Mouse (Mus musculus): ENCODE measurements around the gene Ankrd33b. TPM values are rescaled to one million over a fixed set of nuclear protein-coding genes. Genes with fewer than 3 reads are reported as not detected.

The Ankrd33b gene
- 1 to 10 TPM; 5.5 to 5.8 TPM for total RNA-seq (2021)
- long read RNA-seq, experiment 1, full-length matches to known transcripts, result 4 of 9 reads
- long read RNA-seq, experiment 1, partial matches to known transcripts, result 0 of 9 reads
- long read RNA-seq, experiment 1, other reads (novel, unspliced or antisense), result 5 of 9 reads
- long read RNA-seq, experiment 2, full-length matches to known transcripts, result 4 of 6 reads
- long read RNA-seq, experiment 2, partial matches to known transcripts, result 0 of 6 reads
- long read RNA-seq, experiment 2, other reads (novel, unspliced or antisense), result 2 of 6 reads

DNA sequence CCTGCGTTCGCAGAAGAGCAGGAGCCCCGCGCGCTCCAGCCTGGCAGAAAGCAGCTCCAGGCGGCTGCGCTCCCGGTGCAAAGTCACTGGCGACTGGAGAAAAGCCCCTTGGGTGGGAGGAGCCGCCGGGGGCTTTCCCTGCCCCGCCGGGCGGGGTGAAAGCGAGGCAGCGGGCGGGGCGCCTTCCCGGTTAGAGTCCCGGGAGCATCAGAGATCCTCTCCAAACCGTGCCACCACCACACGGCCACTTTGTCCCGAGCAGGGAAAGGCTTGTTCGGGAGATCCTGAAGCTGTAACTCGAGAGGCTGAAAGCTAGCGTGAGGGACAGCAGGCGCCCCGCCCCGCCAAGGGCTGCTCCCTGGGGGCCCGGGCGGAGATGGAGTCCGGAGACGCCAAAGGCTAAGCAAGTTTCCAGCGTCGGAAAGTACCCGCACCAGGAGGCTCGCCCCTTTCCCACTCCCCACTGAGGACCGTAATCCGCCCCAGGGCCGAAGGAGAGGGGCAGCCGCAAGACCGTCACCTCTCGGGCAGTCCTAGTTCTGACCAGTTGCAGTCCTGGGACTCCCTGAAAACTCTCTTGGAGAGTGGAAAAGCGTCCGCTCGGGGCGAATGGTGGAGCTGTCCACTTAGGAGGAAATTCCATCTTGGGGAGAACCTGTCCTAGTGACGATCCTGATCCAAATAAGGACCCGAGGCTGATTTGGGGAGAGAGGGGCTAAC is at the start of gene Ankrd33b:
Gene Ankrd33b, minus strand, starts transcription at position 246 of the 720 bp plus-strand sequence.
- DNase-seq, result no peak

DNA sequence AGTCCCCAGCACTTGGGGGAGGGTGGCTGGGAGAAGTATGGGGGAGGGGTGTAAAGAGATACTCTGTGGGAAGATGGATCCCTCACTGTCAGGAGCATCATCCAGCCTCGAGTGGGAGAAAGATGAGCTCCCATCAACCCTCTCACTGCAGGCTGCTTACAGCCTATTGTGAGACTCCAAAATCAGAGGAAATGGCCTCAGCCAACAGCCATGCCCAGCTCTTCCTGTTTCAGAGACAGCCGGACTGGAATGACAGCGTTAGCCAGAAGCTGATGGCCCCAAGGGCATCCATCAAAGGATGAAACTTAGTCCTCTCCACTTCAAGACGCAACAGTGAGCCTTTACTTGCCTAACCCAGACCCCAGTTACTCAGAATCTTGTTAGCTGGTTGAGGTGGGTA is 47.7 kb upstream of the Ankrd33b start:
- no peak for DNase-seq

DNA sequence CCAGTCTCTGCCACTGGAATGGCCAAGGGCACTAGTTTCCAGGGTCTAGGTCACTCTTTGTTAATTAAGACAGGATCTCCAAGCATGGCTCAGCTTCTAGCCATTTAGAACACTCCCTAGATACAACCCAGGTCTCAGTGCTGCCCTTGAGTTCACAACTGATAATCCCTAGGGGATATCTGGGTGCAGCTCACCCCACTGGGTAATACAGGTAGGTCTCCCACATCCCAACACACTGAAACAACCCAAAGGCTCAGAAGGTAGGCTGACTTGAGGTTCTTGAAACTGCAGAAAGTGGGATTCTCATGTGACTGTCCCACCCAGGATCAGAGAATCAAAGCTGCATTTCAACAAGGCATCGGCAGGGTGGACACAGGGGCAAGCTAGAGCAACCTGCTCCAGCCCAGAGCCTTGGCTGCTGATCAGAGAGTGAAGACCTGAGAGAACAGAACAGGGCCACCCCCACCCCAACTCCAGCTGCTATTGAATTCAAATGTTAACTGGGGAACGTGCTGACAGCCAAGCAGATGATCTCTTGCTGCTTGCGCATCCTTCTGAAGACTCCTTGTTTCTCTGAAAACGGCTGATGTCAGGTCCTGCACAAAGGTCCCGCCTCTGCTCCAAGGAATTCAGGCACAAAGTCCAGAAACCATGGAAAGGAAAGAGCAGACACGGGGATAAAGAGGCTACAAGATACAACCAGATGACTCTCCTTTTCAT is 46.8 kb upstream of the Ankrd33b start:
- DNase-seq, result no peak

DNA sequence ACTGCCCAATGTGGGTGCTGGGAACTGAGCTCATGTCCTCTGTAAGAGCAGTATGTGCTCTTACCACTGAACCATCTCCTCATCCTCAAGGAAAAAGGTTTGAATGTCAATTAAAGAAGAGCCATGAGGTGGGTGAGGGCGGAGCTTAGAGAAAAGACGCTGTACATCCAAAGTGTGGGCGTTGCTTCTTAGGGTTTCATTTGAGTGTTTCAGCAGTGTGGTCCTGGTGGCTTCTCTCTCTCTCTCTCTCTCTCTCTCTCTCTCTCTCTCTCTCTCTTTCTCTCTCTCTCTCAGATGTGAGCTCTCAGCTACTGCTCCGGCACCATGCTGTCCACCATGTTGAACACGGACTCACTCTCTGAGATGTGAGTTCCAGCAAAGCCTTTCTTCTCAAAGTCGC is 46.1 kb upstream of the Ankrd33b start:
- no peak for DNase-seq

DNA sequence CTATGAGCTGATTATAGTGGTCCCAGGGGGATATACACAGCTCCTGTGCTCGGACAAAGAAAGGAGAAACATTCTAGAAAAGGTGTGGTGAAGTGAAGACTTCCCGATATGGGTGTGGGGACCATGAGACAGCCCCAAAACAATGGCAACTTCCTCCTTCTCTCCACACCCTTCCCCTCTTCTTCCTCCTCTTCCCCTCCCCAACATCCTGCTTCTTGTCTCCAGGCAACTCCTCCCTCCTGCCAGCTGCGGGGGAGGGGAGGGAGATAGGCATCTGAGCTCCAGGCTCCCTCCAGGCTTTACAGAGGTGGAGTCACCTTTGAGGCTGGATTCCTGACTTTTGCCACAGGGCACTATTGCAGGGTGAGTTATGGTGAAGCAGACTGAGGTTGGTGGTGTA is 45.4 kb upstream of the Ankrd33b start:
- no peak for DNase-seq

DNA sequence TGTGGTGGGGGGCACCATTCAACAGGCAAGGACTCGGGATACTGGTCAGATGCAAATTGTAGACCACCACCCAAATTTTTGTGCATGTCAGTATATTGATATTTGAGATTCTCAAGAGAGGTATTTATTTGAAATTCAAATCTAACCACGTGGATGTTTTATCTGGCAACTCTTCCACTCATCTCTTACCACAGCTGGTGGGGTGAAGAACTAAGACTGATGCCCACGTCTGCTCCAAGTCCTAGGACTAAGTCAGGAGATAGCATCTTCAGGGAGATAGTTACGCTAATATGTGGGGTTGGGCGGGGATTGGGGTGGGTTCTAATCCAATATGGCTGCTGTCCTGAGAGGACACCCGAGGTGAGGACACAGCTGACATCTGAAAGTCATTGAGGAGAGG is 44.9 kb upstream of the Ankrd33b start:
- DNase-seq, result no peak

DNA sequence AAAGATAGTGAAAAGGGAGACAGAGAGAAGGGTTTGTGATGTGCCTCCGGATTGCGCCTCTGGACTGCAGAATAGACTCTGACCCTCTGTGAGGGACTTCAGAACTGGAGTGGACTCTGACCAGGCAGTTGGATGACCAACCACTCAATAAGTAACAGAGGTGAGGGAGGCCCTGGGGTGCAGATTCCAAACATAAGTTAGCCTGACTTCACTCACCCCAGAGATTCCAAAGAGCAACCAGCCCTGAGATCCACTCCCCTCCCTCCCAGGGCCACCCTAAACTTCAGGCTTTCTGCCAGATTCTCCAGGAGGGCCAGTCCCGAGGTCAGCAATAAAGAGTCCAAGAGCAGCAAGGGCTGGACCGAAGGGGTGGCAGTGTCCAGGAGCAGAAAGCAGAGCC is 40.0 kb upstream of the Ankrd33b start:
- DNase-seq, result no peak

DNA sequence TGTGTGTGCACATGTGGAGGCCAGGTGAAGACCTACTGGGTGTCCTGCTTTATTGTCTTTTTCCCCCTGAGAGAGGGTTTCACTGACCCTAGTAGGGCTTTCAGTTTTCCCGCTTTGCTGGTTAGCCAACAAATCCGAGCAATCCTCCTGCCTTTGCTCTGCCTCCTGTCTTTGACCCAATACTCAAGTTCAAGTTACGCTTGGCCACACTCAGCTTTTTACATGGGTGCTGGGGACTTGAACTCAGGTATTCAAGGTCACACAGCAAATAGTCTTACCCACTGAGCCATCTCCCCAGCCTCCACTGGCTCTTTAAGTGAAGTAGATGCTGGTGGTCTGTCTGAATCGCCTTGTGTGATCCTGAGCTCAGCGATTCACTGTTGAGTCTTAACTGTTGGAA is 39.4 kb upstream of the Ankrd33b start:
- DNase-seq, result no peak

DNA sequence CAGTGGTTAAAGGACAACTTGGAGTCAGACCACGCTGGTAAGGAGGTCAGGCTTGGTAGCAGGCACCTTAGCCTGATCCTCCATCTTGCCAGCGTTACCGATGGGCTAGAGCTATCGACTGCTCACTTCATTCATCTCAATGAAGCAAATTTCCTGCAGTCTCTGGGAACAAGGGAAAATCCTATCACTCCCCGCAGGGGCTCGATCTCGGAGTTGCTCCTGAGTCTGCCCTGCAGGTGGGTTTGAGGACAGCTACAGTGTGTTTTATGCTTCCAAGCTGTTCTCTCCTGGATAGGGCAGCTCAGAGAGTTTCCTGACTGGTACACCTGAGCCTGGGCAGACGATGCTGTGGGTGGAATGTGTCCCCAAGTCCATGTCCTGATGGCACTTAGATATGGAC is 36.8 kb upstream of the Ankrd33b start:
- no peak for DNase-seq

DNA sequence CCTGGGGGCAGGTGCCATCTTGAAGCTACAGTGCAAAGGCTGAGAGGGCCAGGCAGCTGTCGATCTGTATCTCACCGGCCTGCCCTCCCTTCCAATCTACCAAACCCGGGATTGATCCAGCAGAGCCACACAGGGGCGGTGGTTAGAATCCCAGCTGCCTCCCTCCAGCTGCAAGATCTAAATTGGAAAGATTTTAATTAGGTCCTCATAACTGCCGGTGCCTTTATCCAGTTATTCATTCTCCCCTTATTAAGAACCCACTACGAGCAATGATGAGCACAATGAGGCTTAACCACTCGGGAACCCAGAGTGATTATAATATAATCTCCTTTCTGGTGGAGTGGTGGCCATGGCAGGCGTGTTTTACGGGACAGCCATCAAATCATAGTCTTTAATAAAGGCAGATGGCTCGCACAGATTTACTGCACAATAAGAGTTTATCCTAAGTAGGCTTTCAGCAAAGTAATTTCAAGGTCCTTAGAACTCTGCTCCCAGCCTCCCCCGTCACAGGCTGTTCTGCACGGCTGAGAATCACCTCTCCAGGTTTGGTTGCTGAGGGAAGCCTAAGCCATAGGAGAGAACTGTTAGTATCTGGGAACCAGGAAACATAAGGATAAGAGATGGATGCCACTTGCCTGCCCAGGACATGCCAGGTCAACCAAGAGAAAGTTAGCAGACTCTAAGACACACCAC is 34.8 kb upstream of the Ankrd33b start:
- DNase-seq, result no peak

DNA sequence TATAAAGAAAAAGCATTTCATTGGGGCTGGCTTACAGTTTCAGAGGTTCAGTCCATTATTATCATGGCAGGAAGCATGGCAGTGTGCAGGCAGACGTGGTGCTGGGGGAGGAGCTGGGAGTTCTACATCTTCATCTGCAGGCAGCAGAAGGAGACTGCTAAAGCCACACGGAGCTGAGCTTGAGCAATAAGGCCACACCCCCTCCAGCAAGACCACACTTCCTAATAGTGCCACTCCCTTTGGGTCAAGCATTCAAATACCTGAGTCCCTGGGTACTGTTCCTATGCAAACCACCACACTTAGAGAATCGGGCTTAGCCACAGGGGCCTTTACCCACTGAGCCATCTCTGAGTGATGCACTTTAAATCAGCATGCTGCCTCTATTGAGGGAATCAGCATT is 33.4 kb upstream of the Ankrd33b start:
- no peak for DNase-seq

DNA sequence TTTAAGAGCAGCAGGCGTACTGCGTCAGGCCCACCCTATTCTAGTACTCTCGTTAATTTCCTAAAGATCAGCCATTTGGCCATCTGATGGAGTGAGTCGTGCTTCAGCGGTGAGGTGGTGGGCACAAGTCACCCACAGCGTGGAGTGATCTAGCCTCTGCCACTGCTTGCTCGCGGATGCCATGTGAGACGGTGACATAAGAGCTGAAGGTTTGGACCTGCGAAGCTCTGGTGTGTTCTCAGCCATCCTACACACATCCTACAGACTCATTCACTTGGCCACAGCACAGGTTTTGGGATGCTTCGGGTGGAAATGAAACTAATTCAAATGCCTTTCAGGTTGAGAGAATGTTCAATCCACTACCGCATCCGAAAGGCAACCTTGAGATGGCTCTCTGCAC is 31.2 kb upstream of the Ankrd33b start:
- no peak for DNase-seq

DNA sequence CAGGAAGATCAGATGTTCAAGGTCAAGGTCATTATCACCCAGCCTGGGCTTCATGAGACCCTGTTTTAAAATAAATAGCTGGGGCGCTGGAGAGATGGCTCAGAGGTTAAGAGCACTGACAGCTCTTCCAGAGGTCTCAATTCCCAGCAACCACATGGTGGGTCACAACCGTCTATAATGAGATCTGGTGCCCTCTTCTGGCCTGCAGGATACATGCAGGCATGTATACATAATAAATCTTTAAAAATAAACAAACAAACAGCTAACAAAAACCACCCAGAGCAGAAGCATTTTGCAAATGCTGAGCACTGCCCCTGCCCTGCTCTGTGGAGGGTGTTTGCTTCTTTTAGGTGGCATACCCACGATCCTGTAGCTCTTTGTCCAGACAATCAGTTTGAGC is 29.9 kb upstream of the Ankrd33b start:
- no peak for DNase-seq

DNA sequence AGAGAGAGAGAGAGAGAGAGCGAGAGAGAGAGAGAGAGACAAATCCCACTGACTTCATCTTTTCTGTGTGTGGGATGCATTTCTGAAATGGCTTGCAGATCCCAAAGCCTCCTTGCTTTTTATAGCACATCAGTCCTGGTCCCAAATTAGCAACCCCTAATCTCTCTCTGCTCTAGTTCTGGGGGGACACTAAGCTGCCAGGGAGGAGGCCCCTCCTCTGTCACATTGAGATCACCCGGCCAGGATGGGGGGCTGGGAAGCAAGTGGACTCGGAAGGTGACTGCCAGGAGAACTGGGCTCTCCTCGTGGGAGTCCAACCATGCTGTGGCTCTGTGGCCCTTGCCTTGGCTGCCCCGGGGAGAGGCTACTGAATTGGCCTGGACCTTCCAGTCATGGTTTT is 29.2 kb upstream of the Ankrd33b start:
- no peak for DNase-seq

DNA sequence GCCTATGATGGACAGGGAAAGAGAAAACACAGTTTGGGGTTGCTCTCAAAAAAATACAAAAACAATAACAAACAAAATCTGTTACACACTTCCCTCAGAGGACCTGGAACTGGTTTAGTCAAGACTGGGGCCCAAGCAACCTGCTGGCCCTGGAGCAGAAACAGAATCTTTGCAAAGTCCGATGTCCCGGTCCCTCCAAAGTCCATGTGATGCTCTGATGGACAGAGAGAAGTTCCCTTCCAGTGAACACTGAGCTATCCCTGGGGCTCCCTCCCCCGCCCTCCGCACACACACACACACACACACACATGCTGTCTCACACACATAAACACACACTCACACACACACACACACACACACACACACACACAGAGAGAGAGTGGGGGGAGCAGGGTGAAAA is 28.5 kb upstream of the Ankrd33b start:
- DNase-seq, result no peak

DNA sequence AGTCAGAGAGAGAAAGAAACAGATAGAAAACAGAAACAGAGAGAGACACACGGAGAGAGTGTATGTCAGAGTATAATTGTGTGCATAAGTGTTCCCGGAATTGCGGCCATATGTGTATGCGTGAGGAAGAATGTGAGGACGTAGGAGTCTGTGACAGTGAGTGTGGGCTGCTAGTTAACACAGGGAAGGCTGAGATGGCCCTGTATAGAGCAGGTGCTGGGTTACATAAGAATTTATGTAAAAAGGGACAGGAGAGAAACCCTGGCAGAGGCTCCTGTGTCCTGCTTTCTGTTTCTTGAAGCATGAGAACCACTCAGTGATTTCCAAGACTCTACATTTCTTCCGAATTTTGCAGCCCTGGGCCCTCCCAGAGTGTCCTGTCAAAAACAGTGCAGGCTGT is 25.9 kb upstream of the Ankrd33b start:
- no peak for DNase-seq

DNA sequence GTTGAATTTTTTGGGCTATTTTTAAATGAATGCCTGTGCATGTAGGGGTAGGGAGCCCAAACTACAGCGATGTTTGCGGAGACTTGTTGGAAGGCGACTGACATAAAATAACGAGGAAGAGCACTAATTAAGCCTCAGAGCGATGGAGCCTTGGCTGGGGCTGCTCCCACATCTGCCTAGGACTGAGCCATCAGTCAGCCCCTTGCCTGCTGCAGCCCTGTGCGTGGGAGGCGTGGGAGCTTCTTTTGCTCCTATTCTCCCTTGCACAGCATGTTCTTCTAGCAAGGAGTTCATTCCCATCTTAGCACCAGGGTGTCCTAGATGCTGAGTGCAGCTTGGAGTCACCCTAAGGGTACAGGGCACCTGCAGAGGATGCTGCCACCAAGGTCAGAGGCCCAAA is 25.2 kb upstream of the Ankrd33b start:
- no peak for DNase-seq

DNA sequence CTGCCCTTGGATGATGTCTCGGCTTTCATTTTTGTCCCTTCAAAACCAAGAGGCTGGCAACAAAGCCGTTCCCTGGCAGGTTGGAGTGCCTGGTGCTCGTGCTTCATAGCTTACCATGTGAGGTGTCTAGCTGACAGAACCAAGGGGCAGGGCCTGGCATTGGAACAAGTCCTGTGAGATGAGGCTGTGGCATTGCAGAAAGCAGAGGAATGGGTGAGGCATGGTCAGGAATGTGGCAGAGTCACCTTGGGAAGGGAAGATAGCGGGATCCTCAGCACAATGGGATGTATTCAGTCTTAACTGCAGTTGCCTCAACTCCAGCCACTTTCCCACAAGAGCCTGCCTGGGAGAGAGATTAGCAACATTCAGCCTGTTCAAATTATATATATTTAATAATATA is 24.6 kb upstream of the Ankrd33b start:
- no peak for DNase-seq

DNA sequence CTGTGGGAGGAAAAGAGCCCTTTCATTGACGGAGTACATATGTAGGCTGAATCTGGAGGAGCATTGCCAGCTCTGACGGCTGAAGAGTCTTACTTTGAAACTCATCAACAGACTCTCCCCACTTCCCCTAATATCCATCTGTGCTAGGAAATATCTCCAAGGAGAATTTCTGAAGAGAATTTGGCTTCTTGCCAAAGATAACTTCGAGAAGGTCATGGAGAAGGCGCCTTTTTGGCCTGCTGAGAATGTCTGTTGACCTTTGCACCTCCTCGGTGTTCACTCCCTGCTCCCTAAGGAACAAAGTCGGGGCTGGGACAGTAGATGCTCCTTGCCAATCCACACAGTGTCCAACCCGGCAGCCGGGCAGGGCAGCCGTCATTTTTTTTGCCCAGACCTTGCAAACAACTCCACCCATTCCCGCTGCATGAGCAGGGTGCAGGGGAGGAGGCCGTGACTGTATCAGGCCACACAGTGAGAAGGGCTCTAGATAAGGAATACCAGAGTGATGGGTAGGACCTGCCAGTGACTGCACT is 14.5 kb upstream of the Ankrd33b start:
- DNase-seq, result no peak

DNA sequence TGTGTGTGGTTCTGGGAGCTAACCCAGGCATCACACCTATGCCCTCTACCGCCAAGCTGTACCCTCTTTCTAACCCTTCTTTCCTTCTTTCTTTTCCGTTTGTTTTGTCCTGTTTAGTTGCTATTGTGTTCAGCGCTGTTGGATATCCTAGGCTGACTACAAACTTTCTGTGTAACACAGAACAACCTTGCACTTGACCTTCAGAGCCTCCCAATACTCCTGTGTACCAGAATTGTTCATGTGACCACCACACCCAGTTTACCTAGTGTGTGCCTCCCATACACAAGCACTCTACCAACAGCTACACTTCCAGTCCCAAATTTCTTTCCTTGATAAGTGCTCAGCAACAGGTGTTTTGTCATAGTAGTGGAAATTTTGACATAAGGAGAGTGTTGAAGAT is 11.9 kb upstream of the Ankrd33b start:
- DNase-seq, result no peak

DNA sequence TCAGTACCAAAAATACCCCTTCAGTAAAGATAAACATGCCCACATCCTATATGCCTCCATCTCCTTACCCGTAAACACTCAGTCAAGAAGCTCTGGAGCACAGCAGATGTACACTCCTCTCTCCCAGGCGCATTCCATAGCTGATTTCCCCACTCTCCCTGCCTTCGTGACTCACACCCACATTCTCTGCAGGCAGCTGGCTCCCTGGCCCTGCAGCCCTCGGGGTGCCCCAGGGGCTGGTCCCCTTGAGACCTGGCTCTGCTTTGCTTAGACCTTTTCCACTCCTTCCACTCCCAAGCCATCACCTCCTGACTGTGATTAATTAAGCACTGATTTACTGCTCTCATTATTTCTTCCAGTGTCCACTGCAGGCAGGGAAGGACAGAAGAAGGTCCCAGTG is 7.7 kb upstream of the Ankrd33b start:
- no peak for DNase-seq

DNA sequence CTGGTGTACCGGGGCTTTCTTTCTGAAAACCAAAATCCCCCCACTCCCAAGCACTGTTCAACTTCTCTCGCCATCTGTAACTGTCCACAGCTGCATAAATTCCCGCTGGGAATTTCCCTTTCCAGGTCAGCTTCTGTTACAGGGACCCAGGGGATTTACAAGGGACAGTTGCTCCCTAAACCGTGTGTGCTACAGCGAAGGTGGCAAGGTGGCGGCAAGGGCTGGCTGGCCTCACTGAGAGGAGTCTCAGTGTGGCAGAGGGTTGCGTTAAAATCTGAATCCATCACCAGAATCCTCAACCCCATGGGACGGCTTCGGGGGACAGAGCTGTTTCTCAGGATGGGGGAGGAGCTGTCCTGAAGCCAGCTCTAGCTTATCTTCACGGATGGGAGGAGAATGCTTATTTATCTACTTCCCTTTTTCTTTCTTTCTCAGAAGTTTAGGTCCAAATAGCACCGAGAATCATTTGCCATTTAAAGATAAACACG is 1.6 kb upstream of the Ankrd33b start:
- DNase-seq, result no peak

DNA sequence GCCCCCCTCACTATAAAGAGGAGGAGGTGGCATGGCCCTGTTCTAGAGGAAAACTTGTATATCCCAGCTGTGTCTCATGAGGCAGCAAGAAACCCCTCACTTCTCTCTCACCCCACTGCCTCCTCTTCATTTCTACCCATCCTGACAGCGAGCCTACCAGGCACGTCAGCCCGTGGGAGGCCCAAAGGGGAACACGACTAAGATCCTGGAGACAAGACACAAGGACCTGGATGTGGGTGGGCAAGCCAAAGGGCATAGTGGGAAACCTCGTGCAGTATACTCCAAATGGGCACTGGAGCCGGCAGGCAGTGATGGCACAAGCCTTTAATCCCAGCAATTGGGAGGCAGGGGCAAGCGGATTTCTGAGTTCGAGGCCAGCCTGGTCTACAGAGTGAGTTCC is 1.0 kb upstream of the Ankrd33b start:
- no peak for DNase-seq
